Mouse (Mus musculus): Measurements from ENCODE around the gene Pax5.

DNA sequence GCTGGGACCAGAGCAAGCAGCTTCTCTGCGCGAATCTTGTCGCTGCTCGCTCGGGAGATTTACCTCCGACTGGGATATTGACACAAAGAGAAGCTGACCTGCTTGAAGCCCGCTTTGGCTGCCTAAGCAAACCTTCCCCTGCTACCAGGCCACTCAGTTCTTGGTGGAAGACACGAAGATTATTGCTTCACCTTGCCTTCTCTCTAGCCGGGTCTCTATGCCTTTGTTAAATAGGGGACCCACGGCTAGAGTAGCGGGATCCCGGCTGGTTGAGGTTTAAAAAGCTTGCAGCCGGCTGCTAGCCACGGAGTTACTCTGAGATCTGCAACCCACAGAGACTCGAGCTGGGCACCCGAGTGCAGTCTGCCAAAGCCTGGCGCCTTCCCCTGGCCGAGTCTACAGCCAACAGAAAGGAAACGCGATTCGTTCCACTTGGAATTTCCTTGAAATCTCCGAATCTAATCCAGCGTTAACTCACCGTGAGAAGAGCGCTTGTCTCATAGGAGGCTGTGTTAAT, 8.2 kb downstream of the Pax5 start:
- TF ChIP-seq CTCF (IDR thresholded peaks at IDR 0.05) (no peak), EP300 (IDR thresholded peaks at IDR 0.05) (no peak)
